Mouse (Mus musculus) midbrain, embryonic 13.5 days (tissue): ENCODE results near the gene Fbxl15. TPM values are rescaled to one million over a fixed set of nuclear protein-coding genes. Genes with fewer than 3 reads are reported as not detected.

ENCODE experiments used
- ATAC-seq: fragments of 200-750 bp; cut with Nextera tagmentation; 2 replicates; pipeline ENCODE4 v1.8.0; 2017; ENCODE audit warnings: mild to moderate bottlenecking, moderate TSS enrichment, moderate library complexity
- H3K27ac ChIP-seq: fragments of 300-500 bp; sonication (generic); 2 replicates; pipeline ENCODE4 v1.5.1; 2015; ENCODE audit warnings: inconsistent platforms, mild to moderate bottlenecking, moderate library complexity
- H3K27me3 ChIP-seq: fragments of 300-500 bp; sonication (generic); 2 replicates; pipeline ENCODE4 v1.6.1; 2015; ENCODE audit warnings: mild to moderate bottlenecking, inconsistent platforms
- H3K36me3 ChIP-seq: fragments of 300-500 bp; sonication (generic); 2 replicates; pipeline ENCODE4 v1.6.1; 2015; ENCODE audit warnings: mild to moderate bottlenecking, inconsistent platforms
- H3K4me1 ChIP-seq: fragments of 300-500 bp; sonication (generic); replicated peaks from 2 replicates; pipeline ENCODE4 v1.6.1; 2015; ENCODE audit warnings: inconsistent platforms
- H3K4me2 ChIP-seq: fragments of 300-500 bp; sonication (generic); replicated peaks from 2 replicates; pipeline ENCODE4 v1.6.1; 2015; ENCODE audit warnings: moderate library complexity, mild to moderate bottlenecking, inconsistent platforms
- H3K4me3 ChIP-seq: fragments of 300-500 bp; sonication (generic); replicated peaks from 2 replicates; pipeline ENCODE4 v1.5.1; 2015; ENCODE audit warnings: mild to moderate bottlenecking, inconsistent platforms
- H3K9ac ChIP-seq: fragments of 300-500 bp; sonication (generic); replicated peaks from 2 replicates; pipeline ENCODE4 v1.6.1; 2015; ENCODE audit warnings: mild to moderate bottlenecking, inconsistent platforms
- H3K9me3 ChIP-seq: fragments of 300-500 bp; sonication (generic); 2 replicates; pipeline ENCODE4 v1.6.1; 2016; ENCODE audit warnings: mild to moderate bottlenecking, inconsistent platforms
- WGBS: fragments of 180-500 bp; shearing (Covaris S2); methylation state at CpG from one replicate; pipeline ENCODE4 v1.1.7; 2015; 5-methylcytosine and 5-hydroxymethylcytosine counted together
- polyA plus RNA-seq: library from polyadenylated mRNA; unstranded; fragments of >200 nt; fragmentation: Nextera tagmentation; extraction: Ambion mirVana; gene quantifications from 2 replicates; pipeline ENCODE4 v1.2.1, GENCODE M21; 2015

Fbxl15 gene
- polyA plus RNA-seq, 1 experiment from 2014 or later = 44.2 TPM

DNA sequence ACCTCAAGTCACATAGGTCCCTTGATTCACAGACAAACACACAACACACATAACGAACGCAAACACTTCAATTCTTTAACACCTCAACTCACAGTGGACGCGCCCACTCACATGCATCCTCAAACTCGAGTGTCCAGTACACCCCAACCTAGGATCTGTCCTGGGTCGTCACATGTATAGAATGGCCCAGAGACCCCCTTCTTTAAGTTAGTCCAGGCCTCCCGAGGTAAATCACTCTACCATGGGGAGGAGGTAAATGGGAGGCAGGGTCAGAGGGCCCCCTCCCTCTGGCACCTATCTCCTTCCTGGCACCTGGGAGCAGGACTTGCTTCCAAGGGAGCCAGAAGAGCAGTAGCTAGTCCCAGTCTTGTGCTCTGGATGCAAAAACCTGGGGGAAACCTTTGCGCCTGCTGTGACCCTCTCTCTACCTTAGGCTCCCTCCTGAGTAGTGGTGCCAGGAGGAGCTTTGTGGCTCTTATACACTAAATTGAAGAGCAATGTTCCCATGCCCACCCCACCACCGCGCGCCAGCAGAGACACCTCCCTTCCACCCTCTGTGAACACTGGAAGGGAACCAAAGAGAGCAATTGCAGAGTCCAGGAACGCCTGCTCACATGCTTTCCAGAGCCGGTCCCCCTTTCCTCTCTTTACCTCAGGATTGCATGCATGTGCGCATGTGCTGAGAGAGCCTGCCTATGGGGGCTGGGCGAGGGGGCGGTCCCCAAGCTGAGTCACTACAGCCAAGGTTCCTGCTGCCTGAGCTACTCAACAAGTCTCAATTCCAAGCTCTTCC, 9.2 kb upstream of the Fbxl15 start:
- ATAC-seq = peak; percentile 24
- Histone ChIP-seq H3K9ac (peak overlapping the region; percentile 81), H3K4me2 (peak overlapping the region; percentile 71), H3K4me3 (peak overlapping the region; percentile 55), H3K36me3 (peaks cover 7% of the 10 kb centered on the region), H3K4me1 (peaks cover 84% of the 10 kb centered on the region), H3K27ac (peak overlapping the region; percentile 71), H3K9me3 (no peaks in the 10 kb centered on the region), H3K27me3 (peaks cover 70% of the 10 kb centered on the region)
- 10% methylated on average over 16 of the region's 16 CpGs for WGBS

DNA sequence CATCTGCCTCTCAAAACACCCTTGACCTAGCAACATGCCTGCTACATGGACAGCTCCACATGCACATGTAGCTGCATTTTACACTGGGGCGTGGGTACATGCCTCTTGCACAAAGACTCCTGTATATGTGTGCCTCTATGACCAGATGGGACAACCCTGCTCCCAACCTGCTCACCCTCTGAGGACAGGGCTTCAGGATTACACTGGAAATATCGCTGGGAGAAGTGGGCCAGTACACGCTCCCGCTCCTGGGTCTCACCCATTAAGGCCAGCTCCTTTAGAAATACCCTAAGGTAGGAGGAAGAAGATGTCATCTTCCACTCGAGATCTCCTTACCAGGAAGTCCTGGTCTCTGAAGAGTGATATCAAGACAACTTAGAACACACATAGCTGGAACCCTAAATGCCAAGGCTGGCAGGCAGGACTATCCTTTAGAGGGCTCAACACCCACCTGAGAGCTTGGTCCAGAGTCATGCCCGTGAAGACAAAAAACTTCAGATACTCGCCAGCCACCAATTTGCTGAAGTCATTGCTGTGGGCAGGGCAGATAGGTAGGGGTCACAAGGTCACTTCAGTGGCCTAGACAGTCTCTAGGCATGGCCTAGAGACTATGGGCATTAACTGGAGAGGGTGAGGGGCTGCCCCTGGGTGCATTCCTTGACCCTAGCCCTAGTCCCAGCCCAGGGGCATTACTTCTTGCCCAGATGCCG, 7.8 kb upstream of the Fbxl15 start:
- H3K27me3 ChIP-seq = peaks cover 68% of the 10 kb centered on the region
- 89% methylated on average over 8 of the region's 8 CpGs for WGBS
- H3K4me1 ChIP-seq = peaks cover 98% of the 10 kb centered on the region
- no peak overlapping the region for H3K4me2 ChIP-seq
- no peak for ATAC-seq
- 0 out of 2 replicates have a peak overlapping the region, but pooled peaks have one; percentile 21 for H3K9ac ChIP-seq
- H3K27ac ChIP-seq = peak overlapping the region; percentile 85
- no peak overlapping the region for H3K4me3 ChIP-seq
- H3K36me3 ChIP-seq = no peaks in the 10 kb centered on the region
- no peaks in the 10 kb centered on the region for H3K9me3 ChIP-seq

DNA sequence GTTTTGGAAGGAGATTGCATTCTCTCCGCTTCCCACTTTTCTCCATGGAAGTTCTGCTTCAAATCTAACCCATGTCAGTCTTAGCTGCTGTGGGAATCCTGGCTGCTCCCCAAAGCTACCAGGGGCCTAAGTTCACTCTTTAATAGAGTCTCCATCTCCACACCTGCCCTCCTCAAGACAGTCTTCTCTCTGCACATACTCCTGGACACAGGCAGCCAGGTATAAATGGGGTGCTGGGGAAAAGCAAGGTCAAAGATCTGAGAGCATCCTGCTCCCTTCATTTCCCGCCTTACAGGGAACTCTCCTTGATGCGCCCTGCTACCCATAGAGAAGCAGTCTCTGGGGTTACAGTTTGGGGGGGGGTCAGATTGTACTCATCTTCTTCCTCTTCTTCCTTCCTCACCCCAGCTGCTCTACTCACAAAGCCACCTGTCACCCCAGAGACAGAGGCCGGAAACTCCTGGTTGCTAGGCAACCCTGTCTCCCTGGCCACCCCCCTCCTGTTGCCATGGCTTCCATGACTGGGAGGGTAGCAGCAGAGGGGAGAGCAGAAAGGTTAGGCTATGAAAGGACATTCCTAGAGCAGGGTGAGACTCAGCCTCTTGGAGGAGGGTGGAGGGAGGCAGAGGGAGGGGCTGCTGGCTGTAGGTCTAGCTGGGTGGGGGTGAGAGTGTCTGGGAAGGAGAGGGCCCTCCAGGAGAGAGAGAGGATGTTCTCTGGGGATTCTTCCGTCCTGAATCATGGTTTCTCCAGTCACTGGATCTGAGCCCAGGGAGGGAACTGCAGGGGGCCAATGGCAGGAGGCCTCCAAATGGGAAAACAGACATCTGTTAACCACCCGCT, 6.7 kb upstream of the Fbxl15 start:
- WGBS = 20% methylated on average over 6 of the region's 6 CpGs
- Histone ChIP-seq H3K9ac (0 out of 2 replicates have a peak overlapping the region, but pooled peaks have one; percentile 8), H3K4me2 (peak overlapping the region; percentile 43), H3K4me3 (peak overlapping the region; percentile 11), H3K4me1 (peaks cover 99% of the 10 kb centered on the region), H3K36me3 (no peaks in the 10 kb centered on the region), H3K27ac (peak overlapping the region; percentile 85), H3K9me3 (no peaks in the 10 kb centered on the region), H3K27me3 (peaks cover 61% of the 10 kb centered on the region)
- ATAC-seq = peak; percentile 72

DNA sequence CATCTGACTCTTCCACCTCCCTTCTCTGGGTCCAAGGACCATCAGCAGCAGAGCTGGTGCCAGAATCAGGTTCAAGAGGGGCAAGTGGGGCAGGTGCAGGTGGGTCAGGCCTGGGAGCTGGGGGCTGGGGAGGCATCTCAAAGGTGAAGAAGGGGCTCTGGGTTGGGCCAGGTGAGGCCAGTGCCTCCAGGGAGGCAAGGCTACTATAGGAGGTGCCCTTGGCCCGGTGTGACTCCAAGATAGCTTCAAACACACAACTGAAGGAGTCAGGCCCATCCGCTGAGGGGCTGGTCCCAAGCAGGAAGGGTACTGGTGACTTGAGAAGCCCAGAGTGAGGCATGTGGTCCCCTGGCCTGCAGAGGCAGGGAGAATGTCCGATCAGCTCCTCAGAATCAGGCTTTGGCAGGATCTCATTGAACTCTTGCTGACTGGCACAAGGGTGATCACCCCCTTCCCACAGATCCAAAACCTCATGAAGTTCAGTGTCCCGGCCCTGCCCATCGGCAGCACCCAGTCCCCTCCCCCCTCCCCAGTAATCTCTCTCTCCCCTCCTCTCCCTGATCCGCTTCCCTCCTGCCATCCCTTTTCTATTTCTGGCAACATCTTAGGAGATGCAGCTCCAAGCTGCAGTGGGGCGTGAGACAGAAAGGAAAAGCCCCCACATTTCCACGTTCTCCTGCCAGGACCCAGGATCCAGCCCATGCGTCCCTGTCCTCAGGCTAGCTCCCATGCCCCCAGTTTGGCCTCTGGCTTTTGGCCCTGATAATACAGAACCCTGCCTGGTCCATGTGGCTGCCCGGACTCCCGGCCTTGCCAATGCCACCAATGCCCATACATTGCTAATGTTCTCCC, 5.6 kb upstream of the Fbxl15 start:
- H3K4me1 ChIP-seq = peaks cover 96% of the 10 kb centered on the region
- H3K9ac ChIP-seq = peak overlapping the region; percentile 50
- WGBS = 50% methylated on average over 11 of the region's 11 CpGs
- H3K36me3 ChIP-seq = no peaks in the 10 kb centered on the region
- H3K4me2 ChIP-seq = peak overlapping the region; percentile 43
- no peaks in the 10 kb centered on the region for H3K9me3 ChIP-seq
- H3K27me3 ChIP-seq = peaks cover 50% of the 10 kb centered on the region
- ATAC-seq = no peak
- peak overlapping the region; percentile 85 for H3K27ac ChIP-seq
- no peak overlapping the region for H3K4me3 ChIP-seq

DNA sequence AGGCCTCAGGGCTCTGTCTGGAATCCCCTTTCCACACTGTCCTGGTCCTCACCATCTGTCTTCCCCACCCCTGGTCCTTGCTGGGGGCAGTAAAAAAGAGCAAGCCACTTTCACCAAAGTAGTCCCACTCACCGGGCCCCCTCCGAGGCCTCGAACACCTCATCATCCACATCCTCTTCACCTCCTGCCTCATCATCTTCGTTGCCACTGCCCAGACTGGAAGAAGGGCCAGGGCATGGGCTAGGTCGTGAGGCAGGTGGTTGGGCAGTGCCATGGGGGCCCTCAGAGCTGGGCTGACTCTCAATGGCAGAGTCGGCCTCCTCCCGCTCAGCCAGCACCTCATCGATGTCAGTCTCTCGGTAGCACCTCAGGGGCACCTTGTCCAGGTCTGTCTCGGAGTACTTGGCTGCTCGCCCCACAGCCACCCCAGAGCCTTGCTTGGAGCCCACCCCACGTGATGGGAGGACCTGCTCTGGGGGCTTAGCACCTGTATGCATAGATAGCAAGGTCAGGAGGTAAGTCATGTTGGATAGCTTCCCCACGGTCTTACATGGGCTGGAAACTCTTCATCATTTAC, 4.9 kb upstream of the Fbxl15 start:
- WGBS = 81% methylated on average over 13 of the region's 13 CpGs
- H3K9ac ChIP-seq = peak overlapping the region; percentile 50

DNA sequence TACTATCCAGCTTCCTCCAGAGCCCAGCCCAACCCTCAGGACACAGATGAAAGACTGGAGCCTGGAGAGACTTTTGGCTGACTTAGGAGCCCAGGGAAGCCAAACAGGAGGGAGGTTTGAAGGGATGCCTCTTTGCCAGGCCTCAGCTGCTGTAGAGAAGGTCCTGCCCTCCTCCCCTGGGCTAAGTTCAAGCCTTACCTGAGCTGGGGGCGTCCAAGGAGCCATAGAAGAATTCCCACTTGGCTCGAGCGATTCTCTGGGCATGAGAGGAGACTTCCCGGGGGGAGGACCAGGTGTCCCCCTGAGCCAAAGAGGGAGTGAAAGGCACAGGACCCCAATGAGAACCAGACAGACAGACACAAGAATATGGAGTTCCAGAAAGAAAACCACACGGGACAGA, 4.3 kb upstream of the Fbxl15 start:
- H3K9me3 ChIP-seq = no peaks in the 10 kb centered on the region
- 74% methylated on average over 5 of the region's 5 CpGs for WGBS
- ATAC-seq = no peak
- no peak overlapping the region for H3K4me2 ChIP-seq
- H3K9ac ChIP-seq = 0 out of 2 replicates have a peak overlapping the region, but pooled peaks have one; percentile 50
- H3K27ac ChIP-seq = no peak overlapping the region
- H3K27me3 ChIP-seq = peaks cover 37% of the 10 kb centered on the region
- H3K4me3 ChIP-seq = no peak overlapping the region
- H3K36me3 ChIP-seq = no peaks in the 10 kb centered on the region
- H3K4me1 ChIP-seq = peaks cover 89% of the 10 kb centered on the region

More for the DNA sequence above, 4.9 kb upstream of the Fbxl15 start:
- H3K4me1 ChIP-seq = peaks cover 95% of the 10 kb centered on the region
- peak overlapping the region; percentile 85 for H3K27ac ChIP-seq
- peak overlapping the region; percentile 43; the same call in 1 of the 2 replicates for H3K4me2 ChIP-seq
- no peak overlapping the region for H3K4me3 ChIP-seq
- no peaks in the 10 kb centered on the region for H3K9me3 ChIP-seq
- peaks cover 43% of the 10 kb centered on the region for H3K27me3 ChIP-seq
- no peaks in the 10 kb centered on the region for H3K36me3 ChIP-seq
- ATAC-seq = no peak

DNA sequence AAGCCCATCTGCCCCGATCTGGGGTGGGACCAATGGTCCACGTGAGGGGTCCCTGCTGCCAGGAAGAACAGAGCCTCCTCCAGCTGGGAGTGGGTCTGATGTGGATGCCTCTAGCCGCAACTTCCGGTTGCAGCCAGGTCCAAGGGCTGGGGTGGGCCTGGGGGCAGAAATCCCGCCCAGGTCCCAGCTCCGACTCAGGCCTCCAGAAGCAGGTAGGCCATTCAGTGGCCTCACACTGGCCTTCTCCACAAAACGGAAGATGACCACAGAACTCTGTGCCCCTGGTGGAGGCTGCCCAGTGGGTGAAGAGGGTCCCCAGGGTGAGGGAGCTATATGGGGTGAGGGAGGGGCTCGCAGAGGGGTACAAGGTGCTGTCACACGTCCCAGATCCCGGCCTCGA, 3.6 kb upstream of the Fbxl15 start:
- Histone ChIP-seq H3K9me3 (no peaks in the 10 kb centered on the region), H3K27me3 (peaks cover 30% of the 10 kb centered on the region), H3K27ac (no peak overlapping the region), H3K36me3 (no peaks in the 10 kb centered on the region), H3K4me2 (peak overlapping the region; percentile 100), H3K4me1 (peaks cover 89% of the 10 kb centered on the region), H3K9ac (peak overlapping the region; percentile 50; the same call in 1 of the 2 replicates), H3K4me3 (peak overlapping the region; percentile 62; the same call in 1 of the 2 replicates)
- 83% methylated on average over 11 of the region's 11 CpGs for WGBS
- ATAC-seq = no peak

DNA sequence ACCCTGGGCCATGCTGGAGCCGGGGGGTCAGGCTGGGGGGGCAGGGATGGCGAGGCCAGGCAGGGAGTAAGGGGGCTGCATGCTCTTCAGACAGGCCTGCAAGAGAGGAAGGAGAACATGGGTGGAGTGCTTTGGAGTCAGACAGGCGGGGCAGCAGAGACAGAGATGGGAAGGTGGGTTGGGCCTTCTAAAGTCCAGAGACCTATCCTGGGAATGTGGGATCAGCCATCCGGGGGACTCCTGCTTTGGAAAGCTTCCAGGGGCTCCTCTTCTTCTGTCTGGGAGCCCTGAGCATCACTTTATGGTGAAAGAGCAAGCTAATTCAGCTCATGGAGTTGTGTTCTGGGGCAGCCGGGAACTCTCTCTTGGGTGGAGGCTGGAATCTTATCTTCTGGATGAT, 3.1 kb upstream of the Fbxl15 start:
- ATAC-seq = no peak
- Histone ChIP-seq H3K4me2 (peak overlapping the region; percentile 100), H3K36me3 (no peaks in the 10 kb centered on the region), H3K4me3 (peak overlapping the region; percentile 62), H3K4me1 (peaks cover 89% of the 10 kb centered on the region), H3K9ac (peak overlapping the region; percentile 50; the same call in 1 of the 2 replicates), H3K9me3 (no peaks in the 10 kb centered on the region), H3K27me3 (peaks cover 25% of the 10 kb centered on the region), H3K27ac (no peak overlapping the region)
- WGBS = 66% methylated on average over 5 of the region's 5 CpGs

DNA sequence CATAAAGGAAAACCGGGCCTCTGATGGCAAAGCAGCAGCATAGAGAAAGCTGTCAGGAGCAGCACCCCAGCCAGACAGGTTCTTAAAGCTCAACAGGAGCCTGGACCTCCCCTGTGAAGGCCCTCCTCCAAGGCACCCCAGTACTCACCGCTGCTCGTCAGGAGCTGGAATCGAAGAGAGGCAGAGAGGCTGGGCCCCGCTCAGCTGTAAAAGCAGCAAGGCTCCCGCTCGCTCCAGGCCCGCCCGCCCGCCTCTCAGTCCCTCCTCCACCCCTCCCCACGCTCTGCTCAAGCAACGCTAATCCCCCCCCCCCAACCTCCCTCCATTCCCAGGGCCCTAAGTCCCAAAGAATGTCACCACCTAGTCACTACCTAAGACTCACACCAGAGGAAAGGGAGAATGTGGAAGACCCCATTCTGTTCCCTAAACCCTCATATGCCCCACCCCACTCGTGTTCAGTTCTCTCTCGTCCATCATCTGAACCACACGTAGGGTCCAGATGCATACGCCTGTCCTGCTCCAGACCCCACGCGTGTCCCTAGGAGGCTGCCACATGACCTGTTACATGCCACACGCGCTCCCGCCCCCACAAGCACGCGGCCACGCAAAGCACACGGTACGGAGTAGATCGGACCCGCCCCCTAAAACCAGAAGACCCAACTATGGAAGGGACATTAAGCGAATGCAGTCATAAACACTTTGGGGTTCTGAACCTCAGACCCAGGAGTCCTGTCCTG, 1.8 kb upstream of the Fbxl15 start:
- peak overlapping the region; percentile 62 for H3K4me3 ChIP-seq
- peaks cover 16% of the 10 kb centered on the region for H3K27me3 ChIP-seq
- H3K27ac ChIP-seq = peak overlapping the region; percentile 96
- 2% methylated on average over 26 of the region's 29 CpGs for WGBS
- peaks cover 11% of the 10 kb centered on the region for H3K36me3 ChIP-seq
- H3K9me3 ChIP-seq = no peaks in the 10 kb centered on the region
- peak overlapping the region; percentile 100 for H3K4me2 ChIP-seq
- peaks cover 81% of the 10 kb centered on the region for H3K4me1 ChIP-seq
- H3K9ac ChIP-seq = peak overlapping the region; percentile 80
- no peak for ATAC-seq

DNA sequence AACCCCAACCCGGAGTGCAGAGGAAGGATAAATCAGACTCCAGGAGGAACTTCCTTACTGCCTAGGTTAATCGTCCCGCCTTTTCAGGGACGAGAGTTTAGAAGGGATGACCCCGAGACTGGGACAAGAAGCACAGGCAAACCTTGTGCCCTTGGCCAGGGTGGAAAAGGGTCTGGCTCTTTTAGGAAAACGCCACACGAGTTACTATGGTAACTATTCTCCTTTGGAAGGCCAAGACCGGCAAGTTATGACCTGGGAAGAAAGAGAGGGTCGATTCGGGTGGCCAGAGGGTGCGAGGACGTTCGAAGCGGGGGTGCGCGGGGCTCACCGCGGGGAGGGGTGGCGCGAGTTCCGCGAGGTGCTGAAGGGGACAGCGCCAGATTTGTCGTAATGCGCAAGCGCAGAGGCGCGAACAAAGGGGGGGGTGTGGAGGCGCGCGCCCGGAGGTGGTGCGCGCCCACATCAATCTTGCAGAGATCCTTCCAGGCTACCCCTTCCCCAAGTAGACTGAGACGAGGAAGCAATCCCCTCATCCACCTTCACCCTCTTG, 1.2 kb upstream of the Fbxl15 start, which contains the start of gene Psd:
Gene Psd, minus strand, starts transcription at position 401 of the 550 bp plus-strand sequence.
- Histone ChIP-seq H3K4me2 (peak within 1 kb of the TSS; percentile 100), H3K27me3 (peaks cover 16% of the 10 kb centered on the region), H3K27ac (peak within 1 kb of the TSS; percentile 96), H3K36me3 (peaks cover 18% of the 10 kb centered on the region), H3K4me3 (peak within 1 kb of the TSS; percentile 62), H3K9ac (peak within 1 kb of the TSS; percentile 80), H3K9me3 (no peaks in the 10 kb centered on the region), H3K4me1 (peaks cover 75% of the 10 kb centered on the region)
- under 1% methylated on average over 31 of the region's 35 CpGs for WGBS
- no peak for ATAC-seq
